Mouse (Mus musculus) hindbrain, postnatal 0 days (tissue): Measurements from ENCODE around the gene Igf1r. TPM values are rescaled to one million over a fixed set of nuclear protein-coding genes. Genes with fewer than 3 reads are reported as not detected.
"Not testable (repeated sequence)": the region's sequence is repeated elsewhere in the genome, so short reads cannot be mapped to it uniquely, and the experiment has no call there.

Source experiments
- ATAC-seq: fragments of 200-750 bp; cut with Nextera tagmentation; 2 replicates; pipeline ENCODE4 v1.8.0; 2017; ENCODE audit warnings: mild to moderate bottlenecking, moderate TSS enrichment, moderate library complexity
- DNase-seq: peaks from one replicate; pipeline ENCODE4 v3.0.0-alpha.2; 2015; ENCODE audit warnings: low spot score
- H3K27ac ChIP-seq: fragments of 300-500 bp; sonication (generic); 2 replicates; pipeline ENCODE4 v1.5.1; 2014; ENCODE audit warnings: mild to moderate bottlenecking
- H3K27me3 ChIP-seq: fragments of 300-500 bp; sonication (generic); 2 replicates; pipeline ENCODE4 v1.6.1; 2014; ENCODE audit warnings: low read length, mixed read lengths; ENCODE audit not compliant: insufficient read depth
- H3K36me3 ChIP-seq: fragments of 300-500 bp; sonication (generic); 2 replicates; pipeline ENCODE4 v1.6.1; 2014; ENCODE audit warnings: low read length, mixed read lengths; ENCODE audit not compliant: insufficient read depth
- H3K4me1 ChIP-seq: fragments of 300-500 bp; sonication (generic); 2 replicates; pipeline ENCODE4 v1.6.1; 2014; ENCODE audit warnings: antibody characterized with exemption, low read length, mixed read lengths; ENCODE audit not compliant: insufficient read depth
- H3K4me2 ChIP-seq: fragments of 300-500 bp; sonication (generic); 2 replicates; pipeline ENCODE4 v1.6.1; 2014; ENCODE audit warnings: low read depth, mild to moderate bottlenecking, low read length, moderate library complexity, mixed read lengths
- H3K4me3 ChIP-seq: fragments of 300-500 bp; sonication (generic); 2 replicates; pipeline ENCODE4 v1.5.1; 2014; ENCODE audit warnings: low read length
- H3K9ac ChIP-seq: fragments of 300-500 bp; sonication (generic); replicated peaks from 2 replicates; pipeline ENCODE4 v1.6.1; 2014; ENCODE audit warnings: mild to moderate bottlenecking, low read length, moderate library complexity, mixed read lengths
- H3K9me3 ChIP-seq: fragments of 300-500 bp; sonication (generic); 2 replicates; pipeline ENCODE4 v1.6.1; 2016; ENCODE audit warnings: low read length, mixed read lengths
- CTCF ChIP-seq: IDR thresholded peaks from 2 replicates; pipeline ENCODE4 v1.5.1; 2016; ENCODE audit warnings: antibody characterized with exemption, control low read depth, low read depth
- WGBS: fragments of 180-500 bp; shearing (Covaris S2); extraction: QIAGEN DNeasy Blood & Tissue Kit; methylation state at CpG from one replicate; pipeline ENCODE4 v1.1.7; 2014; 5-methylcytosine and 5-hydroxymethylcytosine counted together
- polyA plus RNA-seq: library from polyadenylated mRNA; unstranded; fragments of >200 nt; fragmentation: Nextera tagmentation; extraction: Ambion mirVana; gene quantifications from 2 replicates; pipeline ENCODE4 v1.2.1, GENCODE M21; 2015
- total RNA-seq: library from RNA; depleted of rRNA; stranded (reverse); fragments of >200 nt; gene quantifications from 2 replicates; pipeline ENCODE4 v1.2.3, GENCODE M21; 2014

Gene Igf1r
- total and polyA plus RNA-seq, 2 experiments from 2014 or later, result 12.1 to 36.2 TPM

DNA sequence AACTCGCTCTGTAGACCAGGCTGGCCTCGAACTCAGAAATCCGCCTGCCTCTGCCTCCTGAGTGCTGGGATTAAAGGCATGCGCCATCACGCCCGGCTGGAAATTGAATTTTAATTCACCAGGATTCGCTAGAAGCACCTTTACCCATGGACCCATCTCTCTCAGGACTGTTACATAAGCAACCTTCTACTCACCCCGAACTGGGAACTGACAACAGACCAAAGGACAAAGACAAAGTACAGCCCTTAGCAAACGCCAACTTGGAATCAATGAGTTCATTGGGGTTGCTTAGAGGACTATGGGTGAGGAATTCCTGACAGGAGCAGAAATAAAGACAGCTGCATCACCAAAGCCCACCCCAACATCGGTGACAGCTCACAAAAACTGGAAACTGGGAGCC is 320.0 kb downstream of the Igf1r start:
- ATAC-seq (no peak), DNase-seq (no peak)
- Histone ChIP-seq H3K9me3 (no peaks in the 10 kb centered on the region), H3K36me3 (no peaks in the 10 kb centered on the region), H3K27ac (no peak overlapping the region), H3K4me1 (peaks cover 13% of the 10 kb centered on the region), H3K9ac (no peak overlapping the region), H3K4me2 (no peak overlapping the region), H3K4me3 (no peak overlapping the region), H3K27me3 (no peaks in the 10 kb centered on the region)
- 79% methylated on average over 10 of the region's 10 CpGs for WGBS
- TF ChIP-seq CTCF, result no peak

DNA sequence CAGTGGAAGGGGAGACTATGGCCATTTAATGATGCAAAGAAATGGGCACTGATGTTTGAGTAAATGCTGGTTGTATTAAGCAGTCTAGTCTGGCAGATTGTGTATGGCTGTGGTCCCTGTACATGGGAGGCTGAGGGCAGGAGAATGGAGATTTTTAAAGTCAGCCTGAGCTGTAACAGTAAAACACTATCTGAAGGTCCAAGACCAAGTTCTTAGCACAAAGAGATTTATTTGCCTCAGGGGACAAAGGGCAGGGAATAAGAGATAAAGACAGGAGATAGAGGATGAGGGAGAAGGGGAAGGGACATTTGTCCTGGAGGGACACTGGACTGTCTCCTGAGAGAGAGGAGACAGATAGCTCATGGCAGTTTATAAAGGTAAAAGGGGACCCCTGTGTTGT is 320.9 kb downstream of the Igf1r start, which contains the start of gene Fam169b:
TSS of gene Fam169b (plus strand) at position 325 of the 400 bp plus-strand sequence.
- H3K9me3 ChIP-seq, result no peaks in the 10 kb centered on the region
- no peak within 1 kb of the TSS for H3K4me3 ChIP-seq
- no peaks in the 10 kb centered on the region for H3K36me3 ChIP-seq
- no peaks in the 10 kb centered on the region for H3K27me3 ChIP-seq
- no peak within 1 kb of the TSS for H3K4me2 ChIP-seq
- no peak for TF ChIP-seq CTCF
- no peak within 1 kb of the TSS for H3K9ac ChIP-seq
- DNase-seq (no peak), ATAC-seq (no peak)
- H3K27ac ChIP-seq, result no peak within 1 kb of the TSS
- H3K4me1 ChIP-seq, result peaks cover 13% of the 10 kb centered on the region

DNA sequence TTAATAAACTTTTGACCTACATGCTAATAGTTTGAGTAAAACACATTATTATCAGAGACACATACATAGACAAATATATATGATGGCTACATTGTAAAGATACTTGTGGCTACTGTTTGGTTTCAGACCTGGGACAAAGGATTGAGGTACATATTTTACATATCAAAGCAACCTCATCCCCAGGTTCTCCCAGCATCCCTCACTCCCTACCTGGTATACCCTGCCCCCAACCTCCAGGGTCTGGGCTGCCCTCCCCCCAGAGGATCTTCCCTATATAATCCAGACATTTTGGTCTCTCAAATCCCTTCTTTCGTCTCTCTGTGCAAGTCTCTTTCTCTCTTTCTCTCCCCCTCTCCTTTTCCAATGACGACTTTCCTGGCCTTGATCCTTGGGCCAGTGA is 321.6 kb downstream of the Igf1r start:
- no peak for ATAC-seq
- no peaks in the 10 kb centered on the region for H3K9me3 ChIP-seq
- no peak for TF ChIP-seq CTCF

DNA sequence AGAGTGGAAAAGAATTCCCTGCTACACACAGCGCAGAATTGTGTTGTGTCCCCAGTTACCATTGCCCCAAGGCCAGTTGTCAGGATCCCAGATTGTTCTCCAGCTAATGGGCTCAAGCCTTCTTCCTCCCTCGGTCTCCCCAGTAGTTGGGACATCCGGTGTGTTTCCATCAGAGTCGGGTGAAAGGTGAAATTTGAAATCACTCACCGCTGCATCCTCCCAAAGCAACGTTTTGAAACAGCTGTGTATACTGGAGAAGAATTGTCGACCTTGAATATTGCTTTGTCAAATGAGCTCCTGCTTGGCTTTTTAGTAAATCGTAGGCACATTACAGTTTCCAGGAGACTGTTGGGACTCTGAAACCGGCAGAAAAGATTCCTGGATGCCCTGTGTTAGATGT is 322.3 kb downstream of the Igf1r start:
- Histone ChIP-seq H3K9me3 (no peaks in the 10 kb centered on the region), H3K4me3 (no peak overlapping the region), H3K36me3 (no peaks in the 10 kb centered on the region), H3K4me1 (peaks cover 13% of the 10 kb centered on the region), H3K27ac (no peak overlapping the region), H3K27me3 (no peaks in the 10 kb centered on the region), H3K9ac (no peak overlapping the region), H3K4me2 (no peak overlapping the region)
- 74% methylated on average over 9 of the region's 9 CpGs for WGBS
- TF ChIP-seq CTCF, result no peak
- no peak for ATAC-seq
- DNase-seq, result no peak

More for the DNA sequence above, 321.6 kb downstream of the Igf1r start:
- Histone ChIP-seq H3K36me3 (no peaks in the 10 kb centered on the region), H3K4me1 (peaks cover 13% of the 10 kb centered on the region), H3K4me2 (no peak overlapping the region), H3K27me3 (no peaks in the 10 kb centered on the region), H3K4me3 (no peak overlapping the region), H3K9ac (no peak overlapping the region), H3K27ac (no peak overlapping the region)
- 73% methylated on average over 2 of the region's 2 CpGs for WGBS
- DNase-seq, result no peak

DNA sequence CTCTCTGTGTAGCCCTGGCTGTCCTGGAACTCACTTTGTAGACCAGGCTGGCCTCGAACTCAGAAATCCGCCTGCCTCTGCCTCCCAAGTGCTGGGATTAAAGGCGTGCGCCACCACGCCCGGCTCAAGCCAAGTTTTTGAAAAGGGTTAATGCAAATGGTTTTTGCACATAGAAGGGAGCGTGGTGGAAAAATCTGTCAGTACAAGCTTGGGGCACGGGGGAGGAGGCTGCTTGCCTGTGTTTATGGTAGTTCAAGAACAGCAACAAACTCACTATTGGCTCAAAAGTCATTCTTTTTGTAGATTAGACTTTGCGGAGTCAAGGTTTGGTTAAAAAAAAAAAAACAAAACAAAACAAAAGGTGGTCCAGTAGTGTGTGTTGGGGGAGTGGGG is 322.8 kb downstream of the Igf1r start:
- peak overlapping the region; percentile 63 for H3K4me2 ChIP-seq
- ATAC-seq, H3K27ac ChIP-seq, DNase-seq, H3K27me3 ChIP-seq, H3K36me3 ChIP-seq, H3K9ac ChIP-seq, H3K9me3 ChIP-seq: not testable (repeated sequence)
- WGBS, result 54% methylated on average over 9 of the region's 9 CpGs
- H3K4me1 ChIP-seq, result peaks cover 13% of the 10 kb centered on the region
- peak overlapping the region; percentile 28 for H3K4me3 ChIP-seq

DNA sequence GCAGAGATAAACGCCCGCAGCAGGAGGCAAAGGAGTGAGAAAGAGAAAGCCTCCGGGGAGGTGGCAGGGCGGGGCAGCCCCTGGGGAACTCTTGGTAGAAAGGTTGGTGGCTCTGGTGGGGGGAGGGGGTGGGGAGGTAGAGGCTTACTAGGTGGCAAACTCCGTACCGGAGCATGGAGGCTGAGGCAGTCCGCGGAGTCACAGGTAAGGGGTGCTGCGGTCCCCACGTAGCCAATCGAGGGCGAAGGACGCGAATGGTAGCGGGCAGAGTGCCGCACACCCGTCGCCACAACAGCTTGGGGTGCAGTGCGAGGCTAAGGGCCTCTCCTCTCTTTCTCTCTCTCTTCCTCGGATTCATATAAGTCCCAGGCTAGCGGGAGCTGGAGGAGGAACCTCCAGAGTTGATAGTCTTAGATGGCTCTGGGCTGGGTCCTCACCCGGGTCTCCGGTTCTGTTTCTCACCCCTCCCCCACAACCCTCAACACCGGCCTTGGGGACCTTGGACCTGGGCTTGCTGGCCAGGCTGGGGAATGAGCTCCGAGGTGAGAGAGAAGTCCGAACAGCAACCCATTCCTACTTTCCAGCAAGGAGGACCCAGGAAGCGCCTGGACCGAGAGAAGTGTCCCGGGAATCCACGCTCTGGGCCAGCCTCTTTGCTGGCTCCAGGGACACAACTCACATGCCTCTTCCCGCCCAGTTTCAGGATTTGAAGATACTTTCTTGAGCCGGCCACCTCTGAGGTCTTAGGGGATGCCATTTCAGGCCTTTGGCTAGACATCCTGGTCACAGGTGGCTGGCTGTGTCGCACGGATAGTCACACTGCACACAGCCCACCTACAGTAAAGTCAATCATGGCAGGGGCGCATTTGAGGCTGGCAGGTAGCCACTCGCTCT is 323.5 kb downstream of the Igf1r start:
- Histone ChIP-seq H3K4me3 (peak overlapping the region; percentile 28), H3K4me2 (peak overlapping the region; percentile 63), H3K36me3 (no peaks in the 10 kb centered on the region), H3K27ac (no peak overlapping the region), H3K9ac (no peak overlapping the region), H3K9me3 (no peaks in the 10 kb centered on the region), H3K4me1 (peaks cover 13% of the 10 kb centered on the region), H3K27me3 (no peaks in the 10 kb centered on the region)
- WGBS, result 7% methylated on average over 36 of the region's 36 CpGs
- DNase-seq, result no peak
- no peak for TF ChIP-seq CTCF
- ATAC-seq, result peak; percentile 49; the same call in 1 of the 2 replicates
